Mouse (Mus musculus): ENCODE results near the gene Ptprz1. TPM values are rescaled to one million over a fixed set of nuclear protein-coding genes. Genes with fewer than 3 reads are reported as not detected.

The Ptprz1 gene
- total and polyA plus RNA-seq, 3 experiments = 0.47 to 0.76 (median 0.61) TPM

DNA sequence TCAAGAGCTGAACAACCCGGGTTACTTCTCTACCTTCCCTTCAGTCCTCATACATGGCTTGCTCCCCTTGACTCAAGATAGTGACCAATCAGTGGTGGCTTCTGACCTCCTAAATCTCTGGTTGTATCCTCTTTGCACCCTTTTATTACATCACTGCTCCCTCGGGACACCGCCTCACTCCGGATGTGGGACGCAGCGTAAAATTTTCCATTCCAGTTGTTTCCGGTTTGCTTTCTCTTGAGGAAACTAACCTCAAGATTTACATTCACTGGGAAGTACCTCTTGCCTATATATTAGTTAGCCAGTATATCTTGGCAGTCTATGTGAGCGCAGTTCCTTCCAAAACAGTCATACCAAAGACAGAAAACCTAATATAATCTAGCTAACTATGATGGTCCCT lies 14.0 kb downstream of the Ptprz1 start:
- Histone ChIP-seq H3K27ac (no peak overlapping the region), H3K79me2 (replicated peaks; ENCODE audit: control insufficient read depth, insufficient read depth, low read length) (no peaks in the 10 kb centered on the region), H3K27me3 (ENCODE audit: control insufficient read depth, insufficient read depth, low read length) (no peaks in the 10 kb centered on the region), H3K9ac (ENCODE audit: low read depth, low read length) (no peak overlapping the region), H3K4me3 (no peak overlapping the region), H3K4me1 (ENCODE audit: control insufficient read depth, insufficient read depth, low read length) (no peaks in the 10 kb centered on the region), H3K36me3 (ENCODE audit: control insufficient read depth, insufficient read depth, low read length) (no peaks in the 10 kb centered on the region)
- intact Hi-C loops (cut with DNase I) = no loop called here
- WGBS = 79% methylated on average over 8 of the region's 8 CpGs
- no peak for TF ChIP-seq POLR2A (IDR thresholded peaks at IDR 0.05; ENCODE audit: insufficient read depth, low read depth, low read length)
- no peak for TF ChIP-seq CTCF (IDR thresholded peaks at IDR 0.05)
- no peak for DNase-seq

DNA sequence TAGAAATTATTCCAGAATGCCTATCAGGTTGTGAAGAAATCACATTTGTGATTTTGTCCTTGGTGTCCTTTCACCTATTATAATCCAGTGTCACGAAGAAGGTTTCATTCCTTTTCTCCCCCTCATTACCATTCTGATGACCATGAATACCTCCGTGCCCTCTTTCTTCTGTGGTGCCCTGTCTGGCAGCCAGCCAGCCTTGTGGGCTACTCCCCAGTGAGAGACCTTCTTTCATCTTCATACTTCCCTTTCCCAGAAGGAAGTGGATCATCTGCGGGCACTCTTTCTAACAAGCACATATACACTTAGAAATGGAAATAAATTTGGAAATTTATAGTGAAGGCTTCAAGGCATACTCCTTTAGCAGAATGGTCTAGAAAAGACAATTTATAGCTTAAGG lies 26.7 kb downstream of the Ptprz1 start:
- Histone ChIP-seq H3K9ac (ENCODE audit: low read depth, low read length) (no peak overlapping the region), H3K27ac (no peak overlapping the region), H3K36me3 (ENCODE audit: control insufficient read depth, insufficient read depth, low read length) (no peaks in the 10 kb centered on the region), H3K4me3 (no peak overlapping the region), H3K27me3 (ENCODE audit: control insufficient read depth, insufficient read depth, low read length) (no peaks in the 10 kb centered on the region), H3K79me2 (replicated peaks; ENCODE audit: control insufficient read depth, insufficient read depth, low read length) (no peaks in the 10 kb centered on the region), H3K4me1 (ENCODE audit: control insufficient read depth, insufficient read depth, low read length) (no peaks in the 10 kb centered on the region)
- TF ChIP-seq CTCF (IDR thresholded peaks at IDR 0.05) (no peak), EP300 (IDR thresholded peaks at IDR 0.05; ENCODE audit: insufficient read depth, low read depth, low read length) (no peak), POLR2A (IDR thresholded peaks at IDR 0.05; ENCODE audit: insufficient read depth, low read depth, low read length) (no peak)
- WGBS = 51% methylated on average over 3 of the region's 3 CpGs
- intact Hi-C loops (cut with DNase I) = no loop called here
- no peak for DNase-seq

GRCm38 (mm10) chr6:22908510-22909256 lies 33.4 kb downstream of the Ptprz1 start:
- intact Hi-C loops (cut with DNase I) = no loop called here
- TF ChIP-seq CTCF (IDR thresholded peaks at IDR 0.05) = no peak
- no peak for TF ChIP-seq POLR2A (IDR thresholded peaks at IDR 0.05; ENCODE audit: insufficient read depth, low read depth, low read length)
- no peak for TF ChIP-seq EP300 (IDR thresholded peaks at IDR 0.05; ENCODE audit: insufficient read depth, low read depth, low read length)
- Histone ChIP-seq H3K27ac (no peak overlapping the region), H3K4me1 (ENCODE audit: control insufficient read depth, insufficient read depth, low read length) (no peaks in the 10 kb centered on the region), H3K9ac (ENCODE audit: low read depth, low read length) (no peak overlapping the region), H3K79me2 (replicated peaks; ENCODE audit: control insufficient read depth, insufficient read depth, low read length) (no peaks in the 10 kb centered on the region), H3K27me3 (ENCODE audit: control insufficient read depth, insufficient read depth, low read length) (no peaks in the 10 kb centered on the region), H3K36me3 (ENCODE audit: control insufficient read depth, insufficient read depth, low read length) (no peaks in the 10 kb centered on the region), H3K4me3 (no peak overlapping the region)
- 70% methylated on average over 6 of the region's 6 CpGs for WGBS
- DNase-seq = no peak

GRCm38 (mm10) chr6:22909257-22909907 lies 34.1 kb downstream of the Ptprz1 start:
- Histone ChIP-seq H3K27me3 (ENCODE audit: control insufficient read depth, insufficient read depth, low read length) (no peaks in the 10 kb centered on the region), H3K79me2 (replicated peaks; ENCODE audit: control insufficient read depth, insufficient read depth, low read length) (no peaks in the 10 kb centered on the region), H3K9ac (ENCODE audit: low read depth, low read length) (no peak overlapping the region), H3K36me3 (ENCODE audit: control insufficient read depth, insufficient read depth, low read length) (no peaks in the 10 kb centered on the region), H3K4me3 (no peak overlapping the region), H3K4me1 (ENCODE audit: control insufficient read depth, insufficient read depth, low read length) (no peaks in the 10 kb centered on the region), H3K27ac (no peak overlapping the region)
- no peak for TF ChIP-seq EP300 (IDR thresholded peaks at IDR 0.05; ENCODE audit: insufficient read depth, low read depth, low read length)
- no peak for TF ChIP-seq CTCF (IDR thresholded peaks at IDR 0.05)
- TF ChIP-seq POLR2A (IDR thresholded peaks at IDR 0.05; ENCODE audit: insufficient read depth, low read depth, low read length) = no peak
- 63% methylated on average over 6 of the region's 6 CpGs for WGBS
- DNase-seq = no peak
- intact Hi-C loops (cut with DNase I) = no loop called here

DNA sequence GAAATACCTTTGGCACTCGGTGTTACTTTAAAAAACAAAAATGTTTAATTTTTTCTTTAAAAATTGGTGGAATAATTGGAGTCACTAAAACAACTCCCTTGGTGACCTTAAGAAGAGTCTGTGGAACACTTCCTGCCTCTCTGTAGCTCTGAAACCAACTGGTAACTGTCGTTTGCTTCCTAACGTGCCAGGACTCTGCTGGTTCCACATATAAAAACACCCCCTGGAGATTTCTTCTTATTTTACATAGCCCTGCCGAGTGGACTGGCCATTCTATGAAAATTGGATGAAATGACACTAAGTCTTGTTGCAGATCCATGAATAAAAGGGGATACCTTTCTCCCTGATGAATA lies 34.6 kb downstream of the Ptprz1 start:
- H3K4me3 ChIP-seq = no peak overlapping the region
- no peaks in the 10 kb centered on the region for H3K36me3 ChIP-seq (ENCODE audit: control insufficient read depth, insufficient read depth, low read length)
- no peaks in the 10 kb centered on the region for H3K4me1 ChIP-seq (ENCODE audit: control insufficient read depth, insufficient read depth, low read length)
- H3K79me2 ChIP-seq (replicated peaks; ENCODE audit: control insufficient read depth, insufficient read depth, low read length) = no peaks in the 10 kb centered on the region
- TF ChIP-seq CTCF (IDR thresholded peaks at IDR 0.05) = no peak
- no peak for TF ChIP-seq POLR2A (IDR thresholded peaks at IDR 0.05; ENCODE audit: insufficient read depth, low read depth, low read length)
- no peak for TF ChIP-seq EP300 (IDR thresholded peaks at IDR 0.05; ENCODE audit: insufficient read depth, low read depth, low read length)
- no peak overlapping the region for H3K9ac ChIP-seq (ENCODE audit: low read depth, low read length)
- H3K27me3 ChIP-seq (ENCODE audit: control insufficient read depth, insufficient read depth, low read length) = no peaks in the 10 kb centered on the region
- no peak overlapping the region for H3K27ac ChIP-seq
- DNase-seq = no peak
- WGBS = 39% methylated on average over 4 of the region's 4 CpGs
- intact Hi-C loops (cut with DNase I) = no loop called here

DNA sequence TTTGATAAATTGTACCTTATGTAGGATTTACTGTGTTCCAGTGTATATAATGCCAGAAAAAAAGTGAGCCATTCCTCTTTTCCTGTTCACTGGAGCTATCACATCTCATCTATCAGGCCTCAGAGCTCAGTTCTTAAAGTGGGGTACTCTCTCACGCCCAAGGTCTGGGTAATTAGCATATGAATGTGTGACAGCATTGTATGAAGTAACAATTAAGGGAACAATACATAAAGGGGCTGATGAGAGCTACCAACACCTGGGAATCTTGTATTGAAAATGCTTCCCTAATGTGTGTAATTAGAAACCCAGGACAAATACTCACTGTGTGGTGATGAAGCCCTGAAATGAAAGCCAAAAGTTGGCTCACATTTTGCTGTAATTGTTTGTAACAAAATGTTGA lies 47.6 kb downstream of the Ptprz1 start:
- Histone ChIP-seq H3K27me3 (ENCODE audit: control insufficient read depth, insufficient read depth, low read length) (no peaks in the 10 kb centered on the region), H3K79me2 (replicated peaks; ENCODE audit: control insufficient read depth, insufficient read depth, low read length) (no peaks in the 10 kb centered on the region), H3K36me3 (ENCODE audit: control insufficient read depth, insufficient read depth, low read length) (no peaks in the 10 kb centered on the region), H3K27ac (no peak overlapping the region), H3K4me1 (ENCODE audit: control insufficient read depth, insufficient read depth, low read length) (no peaks in the 10 kb centered on the region), H3K9ac (ENCODE audit: low read depth, low read length) (no peak overlapping the region), H3K4me3 (no peak overlapping the region)
- TF ChIP-seq CTCF (IDR thresholded peaks at IDR 0.05) (no peak), POLR2A (IDR thresholded peaks at IDR 0.05; ENCODE audit: insufficient read depth, low read depth, low read length) (no peak), EP300 (IDR thresholded peaks at IDR 0.05; ENCODE audit: insufficient read depth, low read depth, low read length) (no peak)
- intact Hi-C loops (cut with DNase I) = no loop called here
- 35% methylated on average over 1 of the region's 1 CpGs for WGBS
- DNase-seq = no peak

Data from heart, adult 2 months (tissue).